Mouse (Mus musculus) spleen, postnatal 14 days (tissue): ENCODE results near the gene Iqcj.

Source experiments
- DNase-seq, 2 experiments: peaks; one replicate each; pipeline ENCODE4 v3.0.0; 2021 to 2022; ENCODE audit warnings: low spot score in 2 of 2

Gene Iqcj

DNA sequence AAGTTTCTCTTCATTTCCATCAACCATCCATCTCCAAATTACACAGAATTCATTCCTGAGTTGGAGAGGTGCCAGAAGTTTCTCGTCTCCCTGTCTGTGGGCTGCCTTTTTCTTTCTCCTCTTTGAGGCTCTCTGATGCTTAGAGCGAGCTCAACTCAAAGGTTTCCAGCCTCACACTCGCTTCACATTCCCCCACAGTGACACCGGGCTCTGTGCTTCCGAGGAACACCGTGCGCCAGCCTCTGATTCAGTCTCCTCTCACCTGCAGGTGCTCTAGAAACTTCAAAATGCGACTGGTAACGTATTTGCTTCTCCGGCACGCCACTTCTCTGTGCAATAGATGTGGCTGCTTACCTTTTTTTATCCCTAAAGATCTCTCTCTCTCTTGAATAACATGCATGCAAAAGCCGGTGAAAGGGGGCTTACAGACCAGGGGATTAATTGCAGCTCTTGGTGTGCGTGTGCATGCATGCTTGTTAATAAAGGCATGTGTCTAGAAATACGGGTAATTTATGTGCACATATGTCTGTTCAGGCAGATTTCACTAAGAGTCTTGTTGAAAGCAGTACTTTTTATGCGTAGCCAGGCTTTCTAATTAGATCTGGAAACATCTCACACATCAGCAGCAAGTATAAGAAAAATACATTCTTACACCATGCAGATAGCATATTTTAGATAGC is at the start of gene Iqcj, which contains the start of gene Iqschfp:
Iqcj (plus strand) TSS at position 195 of the 680 bp plus-strand sequence.
Iqschfp (plus strand) TSS at position 207 of the 680 bp plus-strand sequence.
- DNase-seq: no peak

- DNase-seq: no peak
Measured at GRCm38 (mm10) chr3:67852397-67852796, 39.6 kb upstream of the Iqcj start.

DNA sequence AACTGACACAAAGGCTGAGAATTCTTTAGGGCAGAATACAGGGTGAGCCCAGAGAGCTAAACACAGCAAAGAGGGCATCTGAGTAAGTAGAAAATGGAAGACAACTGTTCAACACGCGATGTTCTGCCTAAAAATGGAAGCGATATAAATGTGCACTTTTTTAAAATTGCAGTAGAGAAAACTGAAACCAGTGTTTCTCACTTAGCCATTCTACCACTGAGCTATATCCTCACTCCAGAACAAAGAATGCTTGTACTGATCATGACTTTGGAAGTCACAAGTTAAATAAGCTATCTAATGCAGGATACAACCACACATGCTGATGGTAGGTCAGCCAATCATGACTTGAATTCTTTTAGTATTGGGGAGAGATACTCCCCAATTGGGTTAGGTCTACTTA is 30.5 kb upstream of the Iqcj start:
- no peak for DNase-seq

- no peak for DNase-seq
Measured at GRCm38 (mm10) chr3:67867420-67868065, 24.5 kb upstream of the Iqcj start.

DNA sequence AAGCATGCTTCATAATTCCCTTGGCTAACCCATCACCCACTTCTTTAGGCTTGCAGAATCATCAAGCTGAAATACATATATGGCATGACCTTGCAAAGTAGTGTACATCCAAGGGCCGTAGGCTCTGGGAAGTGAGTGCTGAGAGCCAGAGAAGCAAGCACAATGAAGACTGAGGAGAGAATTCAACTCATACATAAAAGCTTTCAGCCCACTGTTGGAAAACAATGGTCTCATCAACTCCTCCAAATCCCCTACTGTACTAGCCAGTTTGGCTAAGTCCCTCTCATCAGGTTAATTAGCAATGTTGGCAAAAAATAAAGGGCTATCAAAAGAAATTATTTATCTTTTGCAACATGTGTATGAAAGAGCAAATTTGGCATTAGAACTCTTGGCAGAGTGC is 22.6 kb upstream of the Iqcj start:
- no peak for DNase-seq

GRCm38 (mm10) chr3:67877253-67877652 is 14.8 kb upstream of the Iqcj start:
- DNase-seq: no peak

- no peak for DNase-seq
Measured at GRCm38 (mm10) chr3:67884335-67884734, 7.7 kb upstream of the Iqcj start.

- DNase-seq: no peak
Measured at GRCm38 (mm10) chr3:67886176-67886575, 5.8 kb upstream of the Iqcj start.

DNA sequence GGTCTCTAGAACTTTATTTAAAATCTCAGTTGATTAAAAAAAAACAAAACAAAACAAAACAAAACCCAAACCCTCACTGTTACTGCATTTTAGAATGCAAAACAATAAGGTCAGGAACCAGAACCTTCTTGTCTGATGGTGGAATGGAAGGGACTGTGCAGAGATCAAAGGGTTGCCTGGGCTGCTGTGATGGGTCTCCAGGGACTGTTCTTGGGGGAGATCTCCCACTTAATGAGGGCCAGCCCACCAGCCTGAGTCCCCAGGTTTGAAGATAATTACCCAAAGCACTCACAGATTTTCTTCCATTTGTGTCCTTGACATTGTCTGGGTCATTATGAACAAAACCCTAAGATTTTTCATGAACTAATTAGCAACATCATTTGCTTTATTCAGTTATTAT is 4.8 kb upstream of the Iqcj start:
- no peak for DNase-seq

GRCm38 (mm10) chr3:67892768-67893167 is 748 bp downstream of the Iqcj start:
- no peak for DNase-seq

- DNase-seq: no peak
Measured at GRCm38 (mm10) chr3:67902517-67902916, 10.5 kb downstream of the Iqcj start.

DNA sequence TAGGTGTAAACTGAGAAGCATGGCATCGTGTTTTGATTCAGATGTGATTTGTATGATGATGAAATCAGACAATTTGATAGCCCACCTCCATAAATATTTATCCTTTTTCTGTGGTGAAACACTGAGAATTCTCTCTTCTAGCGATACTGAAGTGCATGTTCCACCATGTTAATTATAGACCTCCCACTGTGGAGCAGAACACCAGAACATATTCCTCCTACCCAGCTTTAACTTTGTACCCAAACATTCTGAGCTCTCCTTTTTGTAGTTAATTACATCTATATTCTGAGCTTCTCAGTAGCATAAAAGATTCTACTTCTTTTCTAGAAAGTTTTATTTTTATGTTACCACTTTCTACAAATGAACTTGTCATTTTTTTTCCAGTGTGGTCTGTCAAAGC is 16.6 kb downstream of the Iqcj start:
- no peak for DNase-seq

GRCm38 (mm10) chr3:67918098-67918497 is 26.1 kb downstream of the Iqcj start:
- DNase-seq: no peak

DNA sequence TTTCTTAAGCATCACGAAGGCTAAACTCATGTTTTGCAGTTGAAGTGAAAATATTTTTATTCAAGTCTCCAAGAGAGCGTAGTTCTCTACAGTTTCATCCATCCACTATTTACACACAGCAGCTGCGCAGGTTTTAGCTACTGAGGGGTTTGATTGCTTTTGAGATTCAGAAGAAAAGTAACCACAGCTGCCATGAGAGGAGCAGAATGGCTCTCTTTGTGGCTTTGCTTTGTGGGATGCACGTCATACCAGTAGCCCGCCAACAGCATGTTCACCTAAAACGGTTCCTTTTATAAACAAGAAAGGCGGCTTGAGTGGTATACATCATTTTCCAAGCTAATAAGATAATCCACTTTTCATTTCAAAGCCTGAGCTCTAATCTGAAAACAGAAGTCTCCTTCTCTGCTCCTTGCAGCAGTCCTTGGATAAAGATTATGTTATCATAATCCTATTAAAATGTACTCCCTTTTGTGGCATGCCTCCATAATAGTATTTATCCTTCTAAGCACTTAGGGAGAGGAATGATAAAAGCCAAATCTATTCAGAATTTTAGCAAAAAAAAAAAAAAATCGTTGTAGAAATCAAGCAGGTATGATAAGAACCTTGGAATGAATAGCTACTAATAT is 26.7 kb downstream of the Iqcj start:
- DNase-seq: no peak

GRCm38 (mm10) chr3:67923095-67923494 is 31.1 kb downstream of the Iqcj start:
- DNase-seq: no peak

- DNase-seq: no peak
Measured at GRCm38 (mm10) chr3:67925453-67925852, 33.4 kb downstream of the Iqcj start.

DNA sequence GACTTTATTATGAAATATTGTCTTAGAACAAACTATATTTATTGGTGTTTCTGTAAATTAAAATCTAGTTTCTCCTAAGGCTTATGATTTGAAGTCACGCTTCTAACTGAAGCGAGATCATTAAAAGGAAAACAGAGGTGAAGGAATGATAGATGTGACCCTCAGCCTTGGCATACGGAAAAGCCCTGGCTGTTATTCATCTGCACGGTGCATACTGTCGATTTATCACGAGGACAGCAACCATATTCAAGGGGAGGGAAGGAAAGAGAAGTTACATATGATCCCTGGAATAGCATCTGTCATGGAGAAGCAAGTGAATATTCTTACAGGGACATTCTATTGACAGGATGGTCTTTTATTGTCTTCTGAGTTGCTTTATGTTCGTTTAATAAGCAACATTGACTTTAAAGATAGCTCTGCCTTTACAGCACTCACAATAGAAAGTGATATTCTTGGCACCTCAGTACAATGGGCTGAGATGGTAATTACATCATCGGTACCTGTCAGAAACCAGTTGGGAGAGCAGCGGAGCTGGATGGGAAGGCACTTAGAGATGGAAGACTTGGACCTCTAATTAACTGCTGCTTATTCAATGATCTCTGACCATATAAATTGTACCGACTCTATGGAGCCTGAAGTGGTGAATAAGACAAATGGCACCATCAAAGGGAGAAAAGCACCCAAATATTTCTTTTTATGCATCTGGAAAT is 38.6 kb downstream of the Iqcj start:
- no peak for DNase-seq

DNA sequence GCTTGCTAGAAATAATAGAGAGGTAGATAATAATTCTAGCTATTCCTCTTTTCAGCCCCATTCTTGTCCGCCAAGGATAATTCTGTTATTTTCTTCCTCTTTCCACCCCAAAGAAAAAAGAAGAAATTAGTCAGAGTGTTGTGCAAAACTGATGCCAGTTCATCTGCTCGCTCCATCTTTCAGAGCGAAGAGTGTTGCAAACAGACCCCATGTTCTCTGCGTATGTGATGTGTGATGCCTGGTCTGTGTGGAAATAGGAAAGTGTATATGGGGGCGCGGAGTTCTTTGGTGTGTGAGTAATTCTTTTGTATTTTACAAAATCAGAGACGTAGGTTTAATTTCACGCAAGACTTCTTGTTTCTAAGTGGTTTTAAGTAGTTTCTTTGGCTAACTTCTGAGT is 39.2 kb downstream of the Iqcj start:
- no peak for DNase-seq

DNA sequence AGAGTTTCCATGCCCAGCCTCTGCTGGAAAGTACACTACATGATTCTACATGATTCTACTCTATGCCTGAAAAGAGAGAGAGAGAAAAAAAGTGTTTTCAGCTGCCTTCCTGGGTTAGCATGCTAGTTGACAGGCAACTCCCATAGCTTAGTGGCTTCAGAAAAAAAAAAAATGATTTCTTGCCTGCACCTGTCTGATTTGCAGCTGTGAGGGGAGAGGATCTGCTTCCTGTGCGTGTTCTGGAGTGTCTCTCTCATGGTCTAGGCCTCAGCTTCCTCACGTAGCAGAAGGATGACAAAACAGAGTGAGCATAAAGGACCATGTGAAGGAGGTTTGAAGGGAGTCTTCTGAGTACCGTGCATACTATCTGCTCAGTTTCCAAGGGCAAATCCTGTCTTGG is 39.9 kb downstream of the Iqcj start:
- DNase-seq: no peak

DNA sequence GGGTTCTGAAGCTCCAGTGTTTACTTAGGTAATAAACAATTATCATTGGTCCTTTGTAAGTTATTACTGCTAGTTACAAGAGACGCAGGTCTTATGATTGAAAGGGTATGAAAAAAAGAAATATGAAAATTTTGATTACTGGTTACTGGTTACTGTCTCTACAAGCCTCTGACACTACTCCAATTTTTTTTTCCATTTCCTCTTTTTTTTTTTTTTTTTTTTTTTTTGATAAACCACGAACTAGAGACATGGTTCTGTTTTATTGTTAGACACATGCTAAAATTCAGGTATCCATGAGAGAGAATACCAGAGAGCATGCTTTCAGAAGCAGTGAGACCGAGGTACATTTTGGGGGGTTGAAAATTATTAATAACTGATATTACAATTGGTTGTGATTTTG is 43.8 kb downstream of the Iqcj start:
- DNase-seq: no peak

DNA sequence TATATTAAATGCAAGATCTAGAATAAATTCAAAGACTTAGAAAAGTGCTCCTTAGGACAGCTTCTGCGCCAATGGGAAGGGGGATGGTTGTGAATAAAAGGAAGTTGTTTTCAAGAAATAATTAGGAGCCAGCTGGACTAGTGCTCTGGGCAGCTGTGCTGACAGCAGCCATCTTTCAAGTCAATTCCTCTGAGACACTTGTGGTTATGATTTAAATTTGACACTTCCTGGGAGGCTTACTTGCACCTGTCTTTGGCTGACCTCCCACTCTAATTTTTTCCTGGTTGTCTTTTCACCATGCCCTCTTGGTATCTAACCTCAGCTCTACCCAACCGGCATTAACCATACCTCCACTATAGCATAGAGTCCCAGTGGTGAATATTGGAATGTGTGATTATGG is 55.0 kb downstream of the Iqcj start:
- DNase-seq: no peak

GRCm38 (mm10) chr3:67952517-67952940 is 60.5 kb downstream of the Iqcj start:
- DNase-seq: no peak
